Mouse (Mus musculus): ENCODE measurements around the gene Pla2g2f. TPM values are rescaled to one million over a fixed set of nuclear protein-coding genes. Genes with fewer than 3 reads are reported as not detected.

The Pla2g2f gene
- polyA plus RNA-seq, 1 experiment from 2014 or later: not detected

GRCm38 (mm10) chr4:138719264-138719596 lies 38.2 kb downstream of the Pla2g2f start:
- Histone ChIP-seq H3K4me1 (ENCODE audit: insufficient read depth) (no peaks in the 10 kb centered on the region), H3K9ac (replicated peaks) (no peak overlapping the region), H3K27ac (ENCODE audit: low read depth) (no peak overlapping the region), H3K36me3 (replicated peaks; ENCODE audit: insufficient read depth, low read length) (no peaks in the 10 kb centered on the region), H3K27me3 (ENCODE audit: insufficient read depth, low read length) (peaks cover 4% of the 10 kb centered on the region; the same call in 1 of the 2 replicates), H3K9me3 (ENCODE audit: low read length) (no peaks in the 10 kb centered on the region), H3K4me2 (ENCODE audit: low read depth, low read length) (no peak overlapping the region), H3K4me3 (ENCODE audit: low read depth, low read length) (no peak overlapping the region)
- DNase-seq (no peak), ATAC-seq (no peak)
- TF ChIP-seq CTCF (IDR thresholded peaks at IDR 0.05; ENCODE audit: low read depth) (no peak), EP300 (IDR thresholded peaks at IDR 0.05; ENCODE audit: low read depth) (no peak)
- WGBS (ENCODE audit: insufficient replicate concordance): 63% methylated on average over 5 of the region's 5 CpGs

- Histone ChIP-seq H3K27ac (ENCODE audit: low read depth) (no peak overlapping the region), H3K36me3 (replicated peaks; ENCODE audit: insufficient read depth, low read length) (no peaks in the 10 kb centered on the region), H3K4me1 (ENCODE audit: insufficient read depth) (no peaks in the 10 kb centered on the region), H3K4me2 (ENCODE audit: low read depth, low read length) (no peak overlapping the region), H3K27me3 (ENCODE audit: insufficient read depth, low read length) (no peaks in the 10 kb centered on the region), H3K9ac (replicated peaks) (no peak overlapping the region), H3K9me3 (ENCODE audit: low read length) (no peaks in the 10 kb centered on the region), H3K4me3 (ENCODE audit: low read depth, low read length) (no peak overlapping the region)
- no peak for DNase-seq
- TF ChIP-seq EP300 (IDR thresholded peaks at IDR 0.05; ENCODE audit: low read depth): no peak
- TF ChIP-seq CTCF (IDR thresholded peaks at IDR 0.05; ENCODE audit: low read depth): no peak
- WGBS (ENCODE audit: insufficient replicate concordance): 75% methylated on average over 5 of the region's 5 CpGs
- ATAC-seq: no peak
Observed at GRCm38 (mm10) chr4:138718586-138719263, 38.7 kb downstream of the Pla2g2f start.

GRCm38 (mm10) chr4:138716697-138717096 lies 40.7 kb downstream of the Pla2g2f start:
- no peak overlapping the region for H3K27ac ChIP-seq (ENCODE audit: low read depth)
- WGBS (ENCODE audit: insufficient replicate concordance): 80% methylated on average over 9 of the region's 9 CpGs
- no peak for TF ChIP-seq CTCF (IDR thresholded peaks at IDR 0.05; ENCODE audit: low read depth)
- no peak for TF ChIP-seq EP300 (IDR thresholded peaks at IDR 0.05; ENCODE audit: low read depth)

GRCm38 (mm10) chr4:138714186-138714585 lies 43.2 kb downstream of the Pla2g2f start:
- H3K4me2 ChIP-seq (ENCODE audit: low read depth, low read length): no peak overlapping the region
- ATAC-seq: no peak
- no peak overlapping the region for H3K9ac ChIP-seq (replicated peaks)
- whole genome bisulfite sequencing (ENCODE audit: insufficient replicate concordance): 46% methylated on average over 1 of the region's 1 CpGs
- TF ChIP-seq EP300 (IDR thresholded peaks at IDR 0.05; ENCODE audit: low read depth) (no peak), CTCF (IDR thresholded peaks at IDR 0.05; ENCODE audit: low read depth) (no peak)
- no peaks in the 10 kb centered on the region for H3K36me3 ChIP-seq (replicated peaks; ENCODE audit: insufficient read depth, low read length)
- H3K4me3 ChIP-seq (ENCODE audit: low read depth, low read length): no peak overlapping the region
- no peaks in the 10 kb centered on the region for H3K27me3 ChIP-seq (ENCODE audit: insufficient read depth, low read length)
- no peaks in the 10 kb centered on the region for H3K4me1 ChIP-seq (ENCODE audit: insufficient read depth)
- no peak for DNase-seq
- H3K27ac ChIP-seq (ENCODE audit: low read depth): no peak overlapping the region
- no peaks in the 10 kb centered on the region for H3K9me3 ChIP-seq (ENCODE audit: low read length)

More at GRCm38 (mm10) chr4:138716697-138717096, 40.7 kb downstream of the Pla2g2f start:
- H3K36me3 ChIP-seq (replicated peaks; ENCODE audit: insufficient read depth, low read length): no peaks in the 10 kb centered on the region
- no peak for DNase-seq
- H3K4me2 ChIP-seq (ENCODE audit: low read depth, low read length): no peak overlapping the region
- no peaks in the 10 kb centered on the region for H3K27me3 ChIP-seq (ENCODE audit: insufficient read depth, low read length)
- H3K4me1 ChIP-seq (ENCODE audit: insufficient read depth): no peaks in the 10 kb centered on the region
- H3K4me3 ChIP-seq (ENCODE audit: low read depth, low read length): no peak overlapping the region
- no peak overlapping the region for H3K9ac ChIP-seq (replicated peaks)
- ATAC-seq: no peak
- H3K9me3 ChIP-seq (ENCODE audit: low read length): no peaks in the 10 kb centered on the region

GRCm38 (mm10) chr4:138712621-138713020 lies 44.8 kb downstream of the Pla2g2f start:
- Histone ChIP-seq H3K9me3 (ENCODE audit: low read length) (no peaks in the 10 kb centered on the region), H3K36me3 (replicated peaks; ENCODE audit: insufficient read depth, low read length) (no peaks in the 10 kb centered on the region), H3K27ac (ENCODE audit: low read depth) (no peak overlapping the region), H3K9ac (replicated peaks) (no peak overlapping the region), H3K27me3 (ENCODE audit: insufficient read depth, low read length) (no peaks in the 10 kb centered on the region), H3K4me3 (ENCODE audit: low read depth, low read length) (no peak overlapping the region), H3K4me2 (ENCODE audit: low read depth, low read length) (no peak overlapping the region), H3K4me1 (ENCODE audit: insufficient read depth) (no peaks in the 10 kb centered on the region)
- 65% methylated on average over 8 of the region's 8 CpGs for WGBS (ENCODE audit: insufficient replicate concordance)
- no peak for DNase-seq
- no peak for TF ChIP-seq EP300 (IDR thresholded peaks at IDR 0.05; ENCODE audit: low read depth)
- TF ChIP-seq CTCF (IDR thresholded peaks at IDR 0.05; ENCODE audit: low read depth): no peak
- ATAC-seq: no peak

GRCm38 (mm10) chr4:138712096-138712495 lies 45.3 kb downstream of the Pla2g2f start:
- Histone ChIP-seq H3K27ac (ENCODE audit: low read depth) (no peak overlapping the region), H3K36me3 (replicated peaks; ENCODE audit: insufficient read depth, low read length) (no peaks in the 10 kb centered on the region), H3K27me3 (ENCODE audit: insufficient read depth, low read length) (no peaks in the 10 kb centered on the region), H3K4me3 (ENCODE audit: low read depth, low read length) (no peak overlapping the region), H3K4me1 (ENCODE audit: insufficient read depth) (no peaks in the 10 kb centered on the region), H3K9ac (replicated peaks) (no peak overlapping the region), H3K9me3 (ENCODE audit: low read length) (no peaks in the 10 kb centered on the region), H3K4me2 (ENCODE audit: low read depth, low read length) (no peak overlapping the region)
- TF ChIP-seq EP300 (IDR thresholded peaks at IDR 0.05; ENCODE audit: low read depth) (no peak), CTCF (IDR thresholded peaks at IDR 0.05; ENCODE audit: low read depth) (no peak)
- no peak for ATAC-seq
- 77% methylated on average over 11 of the region's 11 CpGs for WGBS (ENCODE audit: insufficient replicate concordance)
- no peak for DNase-seq
